Mouse (Mus musculus): ENCODE results near the gene Lcat.

Gene Lcat

DNA sequence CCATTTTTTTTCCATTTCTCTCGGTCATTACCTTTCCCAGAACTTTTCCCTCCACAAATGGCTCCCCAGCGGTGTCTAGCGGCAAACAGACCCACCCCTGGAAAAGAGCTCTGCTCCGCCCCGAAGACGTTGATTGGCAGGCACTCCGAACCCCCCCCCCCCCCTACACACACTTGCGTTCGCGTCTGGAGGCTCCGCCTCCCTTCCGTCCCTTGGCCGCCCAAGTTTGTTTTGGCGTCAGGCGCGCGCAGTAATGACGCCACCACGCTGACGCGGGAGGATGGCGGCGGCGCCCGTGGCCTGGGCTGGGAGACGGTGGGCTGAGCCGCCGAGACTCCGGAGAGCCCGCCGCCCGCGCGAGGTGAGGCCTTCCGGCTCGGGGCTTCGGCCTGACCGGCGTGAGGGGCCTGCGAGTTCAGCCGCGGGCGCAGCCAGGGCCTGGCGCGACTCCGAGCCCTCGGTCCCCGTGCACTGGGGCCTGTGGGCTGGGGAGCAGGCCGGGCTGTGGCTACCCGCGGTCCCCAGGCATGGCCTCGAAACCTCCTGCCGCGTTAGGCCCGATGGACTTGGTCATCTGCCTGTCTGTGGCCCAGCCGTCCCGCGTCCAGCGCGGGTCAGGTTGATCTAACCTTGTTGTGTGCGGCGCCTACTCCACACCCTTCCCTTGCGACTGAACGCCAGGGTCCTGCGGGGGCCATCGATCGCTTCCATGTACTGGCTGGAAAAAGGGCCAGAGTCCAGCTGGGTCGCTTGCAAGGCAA is 42.8 kb downstream of the Lcat start, which contains the start of gene Pskh1:
Gene Pskh1, plus strand, starts transcription at position 262 of the 761 bp plus-strand sequence.
- in situ Hi-C loops (cut with MboI; ENCODE audit: unreplicated experiment in 2 of 2), result no loop called here

DNA sequence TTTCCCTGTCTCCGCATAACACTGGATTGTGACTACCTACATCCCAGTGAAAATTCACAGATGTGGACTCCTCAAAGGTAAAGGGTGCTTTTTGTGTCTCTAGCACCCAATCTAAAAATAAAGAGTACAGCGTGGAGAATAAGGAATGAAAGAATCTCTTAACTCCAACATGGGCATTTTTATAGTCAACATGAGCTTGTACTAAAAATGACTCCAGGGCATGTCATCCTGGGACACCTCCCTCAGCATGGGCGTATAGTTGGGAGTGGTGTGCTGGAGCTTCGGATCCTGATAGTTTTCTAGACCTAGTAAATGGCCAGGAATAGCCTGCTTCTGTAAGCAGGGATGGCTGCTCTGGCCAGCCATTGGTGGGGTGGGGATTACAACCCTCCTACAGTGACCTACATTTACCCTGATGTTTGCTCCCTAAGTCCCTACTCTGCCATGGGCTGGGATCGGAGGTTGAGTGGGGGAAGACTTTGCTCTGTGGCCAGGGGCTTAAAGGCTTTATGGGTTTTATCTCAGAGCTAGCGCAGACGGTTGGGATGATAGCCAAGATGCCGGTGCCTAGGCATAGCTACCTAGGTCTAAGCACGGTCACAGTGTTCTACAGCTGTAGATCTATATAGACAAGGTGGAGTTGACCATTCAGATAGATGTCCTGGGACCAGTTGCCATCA is 45.2 kb downstream of the Lcat start:
- in situ Hi-C loops (cut with MboI; ENCODE audit: unreplicated experiment in 2 of 2), result no loop called here

DNA sequence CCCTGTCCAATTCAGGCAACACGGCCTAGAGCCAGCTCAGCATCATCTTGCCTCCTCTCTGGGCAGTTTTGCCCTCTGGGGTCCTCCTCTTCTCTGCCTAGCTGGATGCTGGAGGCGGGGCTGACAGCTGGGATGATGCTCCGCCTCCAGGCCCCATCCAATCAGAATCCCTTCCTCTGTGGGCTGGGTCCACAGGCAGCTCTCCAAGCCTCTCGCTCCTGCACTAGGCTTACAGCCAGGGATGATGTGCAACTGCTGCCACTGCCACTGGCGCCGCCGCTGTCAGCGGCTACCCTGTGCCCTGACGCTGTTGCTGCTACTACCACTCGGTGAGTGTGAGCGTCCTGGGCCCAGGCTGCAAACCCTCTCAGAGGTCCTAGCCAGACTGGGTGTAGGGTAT is 49.8 kb downstream of the Lcat start, which contains the start of gene Nrn1l:
Gene Nrn1l, plus strand, starts transcription at position 229 of the 400 bp plus-strand sequence.
- in situ Hi-C loops (cut with MboI; ENCODE audit: unreplicated experiment in 2 of 2), result loop anchor here (5.0 kb wide), 2 partner anchors 34 to 124 kb away; no protein-coding TSS in a partner anchor

DNA sequence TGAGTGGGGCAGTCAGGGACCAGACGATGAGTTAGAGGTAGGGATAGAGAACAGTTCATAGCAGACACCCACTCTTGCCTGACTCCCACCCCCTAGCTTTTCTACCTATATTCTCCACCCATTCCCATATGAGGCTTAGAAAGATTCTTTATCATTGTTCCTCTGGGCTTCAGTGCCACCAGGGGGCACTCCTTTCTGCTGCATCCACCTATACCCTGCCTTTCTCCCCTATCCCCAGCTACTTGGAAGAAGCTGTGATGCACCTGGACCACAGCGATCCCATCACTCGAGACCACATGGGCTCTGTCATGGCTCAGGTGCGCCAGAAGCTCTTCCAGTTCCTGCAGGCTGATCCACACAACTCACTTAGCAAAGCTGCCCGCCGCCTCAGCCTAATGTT is 50.8 kb downstream of the Lcat start:
- in situ Hi-C loops (cut with MboI; ENCODE audit: unreplicated experiment in 2 of 2), result loop anchor here (5.0 kb wide), 2 partner anchors 35 to 125 kb away; no protein-coding TSS in a partner anchor

DNA sequence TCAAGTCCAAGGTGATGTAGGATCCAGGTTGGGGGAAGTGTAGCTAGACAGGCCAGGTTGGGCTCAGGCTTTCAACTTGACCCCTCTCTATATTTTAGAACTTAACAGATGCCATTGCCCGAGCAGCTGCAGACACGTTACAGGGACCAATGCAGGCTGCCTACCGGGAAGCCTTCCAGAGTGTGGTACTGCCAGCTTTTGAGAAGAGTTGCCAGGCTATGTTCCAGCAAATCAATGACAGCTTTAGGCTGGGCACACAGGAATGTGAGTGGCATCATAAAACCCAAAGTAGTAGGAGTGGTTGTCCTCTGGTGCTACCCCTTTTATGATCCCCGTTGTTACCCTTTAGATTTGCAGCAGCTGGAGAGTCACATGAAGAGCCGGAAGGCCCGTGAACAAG is 52.3 kb downstream of the Lcat start:
- in situ Hi-C loops (cut with MboI; ENCODE audit: unreplicated experiment in 2 of 2), result loop anchor here (5.0 kb wide), 2 partner anchors 36 to 126 kb away; no protein-coding TSS in a partner anchor

DNA sequence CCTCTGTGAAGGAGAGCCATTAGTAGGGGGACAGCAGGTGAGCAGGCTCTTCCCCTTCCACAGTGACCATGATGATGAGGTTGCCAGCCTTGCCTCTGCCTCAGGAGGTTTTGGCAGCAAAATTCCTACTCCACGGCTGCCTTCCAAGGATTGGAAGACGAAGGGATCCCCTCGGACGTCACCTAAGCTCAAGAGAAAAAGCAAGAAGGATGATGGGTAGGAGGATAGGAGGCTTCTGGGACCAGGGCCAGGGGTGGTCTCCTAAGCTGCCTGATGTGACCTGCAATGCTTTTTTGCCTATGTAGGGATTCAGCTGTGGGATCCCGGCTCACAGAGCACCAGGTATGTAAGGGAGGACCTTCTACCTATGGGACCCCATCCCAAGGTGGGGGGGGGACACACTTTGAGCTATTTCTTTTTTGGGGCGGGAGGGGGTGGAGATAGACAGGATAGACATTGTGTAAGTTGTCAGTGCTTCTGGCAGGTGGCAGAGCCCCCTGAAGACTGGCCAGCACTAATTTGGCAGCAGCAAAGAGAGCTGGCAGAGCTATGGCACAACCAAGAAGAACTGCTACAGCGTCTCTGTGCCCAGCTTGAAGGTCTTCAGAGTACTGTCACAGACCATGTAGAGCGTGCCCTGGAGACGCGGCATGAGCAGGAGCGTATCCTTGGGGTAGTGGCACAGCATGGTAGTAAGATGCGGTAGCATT is 53.3 kb downstream of the Lcat start:
- in situ Hi-C loops (cut with MboI; ENCODE audit: unreplicated experiment in 2 of 2), result loop anchor here (5.0 kb wide), 2 partner anchors 37 to 127 kb away; no protein-coding TSS in a partner anchor

Measured in v-Abl transformed pro-B cells (cell line).